In genomic region chr1:193174143-193174733, GRCm38 (mm10) we compare ENCODE assay signal across 8 mouse cellular contexts. TPM values are rescaled to one million over a fixed set of nuclear protein-coding genes. Genes with fewer than 3 reads are reported as not detected.
DNase-seq lines count a peak whose midpoint lies in the region; ATAC-seq and TF ChIP-seq lines count a peak whose summit lies in the region.

No protein-coding gene starts in this region.

- peak overlapping the region; percentile 81 for H3K4me3 ChIP-seq in heart, embryonic 10.5 days
- peak overlapping the region; percentile 79 for H3K4me3 ChIP-seq in G1E (ENCODE audit: low read depth, low read length)
- peak overlapping the region; percentile 72 for H3K4me3 ChIP-seq in heart, postnatal 0 days (ENCODE audit: low read depth, low read length)
- peak overlapping the region; percentile 82 for H3K4me3 ChIP-seq in midbrain, embryonic 10.5 days

- ATAC-seq in G1E (ENCODE audit: extremely low read depth, insufficient number of reproducible peaks, low FRiP score, poor library complexity, severe bottlenecking) = no peak
- no peak for ATAC-seq in heart, postnatal 0 days (ENCODE audit: insufficient read depth, low read depth)

- H3K4me2 ChIP-seq in heart, postnatal 0 days (ENCODE audit: low read depth, low read length) = peak overlapping the region; percentile 68

- no peak for TF ChIP-seq EP300 in heart, postnatal 0 days (IDR thresholded peaks at IDR 0.05; ENCODE audit: low read depth)

- H3K9me3 ChIP-seq in heart, embryonic 10.5 days = no peaks in the 10 kb centered on the region
- no peaks in the 10 kb centered on the region for H3K9me3 ChIP-seq in G1E (replicated peaks)
- no peaks in the 10 kb centered on the region for H3K9me3 ChIP-seq in heart, postnatal 0 days (replicated peaks; ENCODE audit: control insufficient read depth, low read length)
- no peaks in the 10 kb centered on the region for H3K9me3 ChIP-seq in midbrain, embryonic 10.5 days (replicated peaks)

- DNase-seq in heart, embryonic 10.5 days (ENCODE audit: low spot score) = peak; percentile 80
- no peak for DNase-seq in heart, adult 8-10 months (ENCODE audit: low spot score)
- DNase-seq in G1E (ENCODE audit: low spot score) = no peak
- DNase-seq in heart, postnatal 0 days (ENCODE audit: low spot score) = no peak
- DNase-seq in midbrain, embryonic 10.5 days (ENCODE audit: low spot score) = no peak
- no peak for DNase-seq in layer of hippocampus, adult 9-10 months (ENCODE audit: low spot score)
- DNase-seq in yolk sac, embryonic 10.5 days (ENCODE audit: low spot score) = no peak
- no peak for DNase-seq in adrenal gland, postnatal 36 days

- H3K9ac ChIP-seq in heart, postnatal 0 days (replicated peaks; ENCODE audit: low read depth, low read length) = peak overlapping the region; percentile 70

- peaks cover 34% of the 10 kb centered on the region for H3K4me1 ChIP-seq in heart, embryonic 10.5 days
- H3K4me1 ChIP-seq in G1E (ENCODE audit: insufficient read depth, low read depth, low read length) = peaks cover 36% of the 10 kb centered on the region
- H3K4me1 ChIP-seq in heart, postnatal 0 days (ENCODE audit: control insufficient read depth, insufficient read depth) = peaks cover 33% of the 10 kb centered on the region
- peaks cover 32% of the 10 kb centered on the region for H3K4me1 ChIP-seq in midbrain, embryonic 10.5 days

- H3K27me3 ChIP-seq in heart, embryonic 10.5 days (ENCODE audit: insufficient read depth, poor library complexity, severe bottlenecking) = no peaks in the 10 kb centered on the region
- H3K27me3 ChIP-seq in G1E (ENCODE audit: insufficient read depth, low read length) = peaks cover 2% of the 10 kb centered on the region; the same call in 1 of the 2 replicates
- H3K27me3 ChIP-seq in heart, postnatal 0 days (ENCODE audit: control insufficient read depth, insufficient read depth, low read length) = no peaks in the 10 kb centered on the region
- H3K27me3 ChIP-seq in midbrain, embryonic 10.5 days (ENCODE audit: low read depth, poor library complexity, severe bottlenecking) = no peaks in the 10 kb centered on the region

- no peaks in the 10 kb centered on the region for H3K36me3 ChIP-seq in heart, embryonic 10.5 days
- H3K36me3 ChIP-seq in G1E (replicated peaks) = peaks cover 28% of the 10 kb centered on the region
- no peaks in the 10 kb centered on the region for H3K36me3 ChIP-seq in heart, postnatal 0 days (replicated peaks; ENCODE audit: control insufficient read depth, insufficient read depth, low read length)
- H3K36me3 ChIP-seq in midbrain, embryonic 10.5 days = no peaks in the 10 kb centered on the region

- TF ChIP-seq CTCF in G1E (IDR thresholded peaks at IDR 0.05; ENCODE audit: low read depth, low read length) = no peak
- no peak for TF ChIP-seq CTCF in heart, postnatal 0 days (IDR thresholded peaks at IDR 0.05; ENCODE audit: low read depth)

- peak overlapping the region; percentile 95 for H3K27ac ChIP-seq in heart, embryonic 10.5 days
- H3K27ac ChIP-seq in heart, postnatal 0 days (ENCODE audit: low read depth) = peak overlapping the region; percentile 86; the same call in 1 of the 2 replicates
- H3K27ac ChIP-seq in midbrain, embryonic 10.5 days (replicated peaks) = peak overlapping the region; percentile 90

- 71% methylated on average over 13 of the region's 13 CpGs for WGBS in heart, embryonic 10.5 days
- WGBS in heart, postnatal 0 days = 37% methylated on average over 13 of the region's 13 CpGs
- WGBS in midbrain, embryonic 10.5 days = 92% methylated on average over 13 of the region's 13 CpGs

RNA-seq across cellular contexts. Expression of gene A130010J15Rik, which starts 6.4 kb away (rescaled TPM):
- 15.3 and 16.5 TPM in 2 replicates for polyA plus RNA-seq in heart, embryonic 10.5 days (2016; fragmentation: Nextera tagmentation; extraction: Ambion mirVana)
- 1 to 10 TPM; 3.9 to 5.5 (median 4.8) TPM for total RNA-seq in heart, adult 8-10 months (2022)
- 6.5 and 10.2 TPM in 2 replicates for total RNA-seq in G1E (2014; fragmentation: Nextera tagmentation)
- total RNA-seq in G1E (2017) = 15.5 and 18.9 TPM in 2 replicates
- 1.7 and 2.2 TPM in 2 replicates for polyA plus RNA-seq in G1E (2012)
- 17.7 and 23.2 TPM in 2 replicates for total RNA-seq in heart, postnatal 0 days (2014; rRNA removed; ENCODE audit: low replicate concordance)
- polyA plus RNA-seq in heart, postnatal 0 days (2015; fragmentation: Nextera tagmentation; extraction: Ambion mirVana) = 9.8 and 11.3 TPM in 2 replicates
- 16.7 and 16.9 TPM in 2 replicates for polyA plus RNA-seq in midbrain, embryonic 10.5 days (2016; fragmentation: Nextera tagmentation; extraction: Ambion mirVana)
- total RNA-seq in adrenal gland, postnatal 36 days (2021) = 1 to 10 TPM; 2.8 to 3.7 TPM

RNA-seq across cellular contexts. Expression of gene Irf6, which starts 21.3 kb away (rescaled TPM):
- 3.1 and 4.7 TPM in 2 replicates for polyA plus RNA-seq in heart, embryonic 10.5 days (2016; fragmentation: Nextera tagmentation; extraction: Ambion mirVana)
- total RNA-seq in heart, adult 8-10 months (2022) = 1 to 10 TPM; 1.2 to 2.7 (median 1.8) TPM
- total RNA-seq in G1E (2014; fragmentation: Nextera tagmentation) = 0.23 and 0.34 TPM in 2 replicates
- 0.38 and 0.58 TPM in 2 replicates for total RNA-seq in G1E (2017)
- 0.04 TPM in 1 of 2 replicates, not detected in the other for polyA plus RNA-seq in G1E (2012)
- 3.4 and 6.6 TPM in 2 replicates for total RNA-seq in heart, postnatal 0 days (2014; rRNA removed; ENCODE audit: low replicate concordance)
- polyA plus RNA-seq in heart, postnatal 0 days (2015; fragmentation: Nextera tagmentation; extraction: Ambion mirVana) = 2.2 and 2.5 TPM in 2 replicates
- 2.3 and 2.6 TPM in 2 replicates for polyA plus RNA-seq in midbrain, embryonic 10.5 days (2016; fragmentation: Nextera tagmentation; extraction: Ambion mirVana)
- total RNA-seq in adrenal gland, postnatal 36 days (2021) = under 1 TPM; 0.36 to 0.46 TPM

RNA-seq across cellular contexts. Expression of gene Traf3ip3, which starts 27.3 kb away (rescaled TPM):
- 1.6 and 1.9 TPM in 2 replicates for polyA plus RNA-seq in heart, embryonic 10.5 days (2016; fragmentation: Nextera tagmentation; extraction: Ambion mirVana)
- 1 to 10 TPM in 2 of 4 experiments, under 1 TPM in 2; 0.63 to 1.3 (median 0.96) TPM for total RNA-seq in heart, adult 8-10 months (2022)
- total RNA-seq in G1E (2014; fragmentation: Nextera tagmentation) (6.8 and 14.1 TPM in 2 replicates), G1E (2017) (47.5 and 48.7 TPM in 2 replicates)
- 8.6 and 13.4 TPM in 2 replicates for polyA plus RNA-seq in G1E (2012)
- 0.08 and 0.61 TPM in 2 replicates for total RNA-seq in heart, postnatal 0 days (2014; rRNA removed; ENCODE audit: low replicate concordance)
- polyA plus RNA-seq in heart, postnatal 0 days (2015; fragmentation: Nextera tagmentation; extraction: Ambion mirVana) = 0.54 and 0.79 TPM in 2 replicates
- 1.2 and 1.9 TPM in 2 replicates for polyA plus RNA-seq in midbrain, embryonic 10.5 days (2016; fragmentation: Nextera tagmentation; extraction: Ambion mirVana)
- total RNA-seq in adrenal gland, postnatal 36 days (2021) = 1 to 10 TPM in 1 of 2 experiments, under 1 TPM in 1; 0.95 to 2.1 TPM

RNA-seq across cellular contexts. Expression of gene Lamb3, which starts 33.3 kb away (rescaled TPM):
- polyA plus RNA-seq in heart, embryonic 10.5 days (2016; fragmentation: Nextera tagmentation; extraction: Ambion mirVana) = 1.7 and 2.4 TPM in 2 replicates
- 10 to 100 TPM; 10.7 to 16.0 (median 11.5) TPM for total RNA-seq in heart, adult 8-10 months (2022)
- total RNA-seq in G1E (2014; fragmentation: Nextera tagmentation) (0.30 TPM in 1 of 2 replicates, not detected in the other), G1E (2017) (0.22 TPM in 1 of 2 replicates, not detected in the other)
- polyA plus RNA-seq in G1E (2012) = 0.03 TPM in 1 of 2 replicates, not detected in the other
- 9.8 and 19.2 TPM in 2 replicates for total RNA-seq in heart, postnatal 0 days (2014; rRNA removed; ENCODE audit: low replicate concordance)
- polyA plus RNA-seq in heart, postnatal 0 days (2015; fragmentation: Nextera tagmentation; extraction: Ambion mirVana) = 6.0 and 8.1 TPM in 2 replicates
- 0.09 and 0.17 TPM in 2 replicates for polyA plus RNA-seq in midbrain, embryonic 10.5 days (2016; fragmentation: Nextera tagmentation; extraction: Ambion mirVana)
- 1 to 10 TPM; 2.1 to 3.0 TPM for total RNA-seq in adrenal gland, postnatal 36 days (2021)

RNA-seq across cellular contexts. Expression of gene Diexf, which starts 44.2 kb away (rescaled TPM):
- 5.2 and 8.7 TPM in 2 replicates for polyA plus RNA-seq in heart, embryonic 10.5 days (2016; fragmentation: Nextera tagmentation; extraction: Ambion mirVana)
- total RNA-seq in heart, adult 8-10 months (2022) = 1 to 10 TPM; 7.4 to 9.8 (median 9.0) TPM
- total RNA-seq in G1E (2014; fragmentation: Nextera tagmentation) (13.2 and 23.9 TPM in 2 replicates), G1E (2017) (20.7 and 28.0 TPM in 2 replicates)
- 3.0 and 3.4 TPM in 2 replicates for polyA plus RNA-seq in G1E (2012)
- total RNA-seq in heart, postnatal 0 days (2014; rRNA removed; ENCODE audit: low replicate concordance) = 2.1 and 6.3 TPM in 2 replicates
- 2.1 and 2.8 TPM in 2 replicates for polyA plus RNA-seq in heart, postnatal 0 days (2015; fragmentation: Nextera tagmentation; extraction: Ambion mirVana)
- polyA plus RNA-seq in midbrain, embryonic 10.5 days (2016; fragmentation: Nextera tagmentation; extraction: Ambion mirVana) = 8.4 and 8.8 TPM in 2 replicates
- total RNA-seq in adrenal gland, postnatal 36 days (2021) = 10 to 100 TPM; 13.7 to 15.9 TPM
